Mouse (Mus musculus): Measurements from ENCODE around the gene Mgat5b.

- TF ChIP-seq CTCF (IDR thresholded peaks at IDR 0.05; ENCODE audit: low read depth, low read length) (no peak), POLR2A (IDR thresholded peaks at IDR 0.05; ENCODE audit: borderline replicate concordance, low read depth, low read length) (no peak)
Observed at GRCm38 (mm10) chr11:116884061-116884460, 34.6 kb upstream of the Mgat5b start.
